Mouse (Mus musculus): Measurements from ENCODE around the gene Aggf1.
"Not testable (repeated sequence)": the region's sequence is repeated elsewhere in the genome, so short reads cannot be mapped to it uniquely, and the experiment has no call there.

Gene Aggf1

DNA sequence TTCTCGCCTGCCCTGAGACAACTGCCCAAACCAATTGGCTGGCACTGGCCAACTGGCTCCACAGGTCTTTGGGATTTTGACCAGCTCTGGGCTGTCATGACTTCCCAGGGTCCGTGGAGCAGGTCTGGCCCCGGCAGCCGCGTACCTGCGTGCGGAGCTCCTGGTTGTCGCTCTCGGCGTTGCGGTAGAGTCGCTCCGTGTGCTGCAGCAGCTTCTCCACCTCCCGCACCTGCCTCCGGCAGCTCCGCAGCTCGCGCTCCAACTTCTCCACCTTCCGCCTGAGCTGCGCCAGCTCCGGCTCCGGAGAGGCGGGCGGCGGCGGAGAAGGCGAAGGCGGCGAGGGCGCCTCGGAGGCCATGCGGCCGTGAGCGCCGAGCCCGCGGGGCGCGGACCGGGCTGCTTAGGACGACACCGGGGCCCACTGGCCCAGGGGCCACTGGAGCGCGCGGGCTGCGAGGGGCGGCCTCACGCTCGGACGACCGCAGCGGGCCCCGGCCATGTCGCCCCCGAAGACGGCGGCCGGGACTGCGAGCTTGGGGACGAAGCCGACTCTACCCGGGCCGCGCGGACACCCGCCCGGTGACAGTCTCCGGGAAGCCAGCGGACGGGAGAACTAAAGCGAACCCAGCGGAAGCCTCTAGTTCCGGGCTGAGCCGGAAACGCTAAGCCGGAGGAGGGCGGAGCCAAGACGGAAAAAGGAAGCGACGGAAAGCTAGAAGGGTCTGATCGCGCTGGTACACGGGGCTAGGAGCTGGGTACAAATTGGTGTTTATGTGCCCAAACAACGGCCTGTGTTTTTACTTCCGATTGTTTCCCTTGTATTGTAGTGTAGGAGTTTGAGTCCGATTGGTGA, at the start of gene Aggf1:
Aggf1 (minus strand) TSS at position 652 of the 853 bp plus-strand sequence.
- peak; percentile 97 for DNase-seq (ENCODE audit: low spot score)

DNA sequence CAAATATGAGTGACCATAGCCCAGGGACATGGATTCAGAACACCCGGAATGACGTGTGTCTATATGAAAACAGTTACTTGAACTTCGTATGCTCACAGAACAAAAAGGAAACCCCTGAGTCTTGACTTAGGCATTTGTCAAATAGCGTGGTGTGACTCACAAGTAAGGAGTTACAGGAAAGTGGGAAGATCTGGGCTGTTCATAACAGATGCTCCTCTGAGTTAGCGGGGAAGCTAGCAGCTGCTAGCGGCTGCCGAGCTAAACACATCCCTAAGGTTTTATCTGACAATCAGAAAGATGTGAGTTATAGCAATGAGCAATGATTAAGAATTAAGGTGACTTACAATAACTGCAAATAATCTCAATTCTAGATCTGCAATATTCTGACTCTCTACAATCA, 49.8 kb upstream of the Aggf1 start:
- DNase-seq (ENCODE audit: low spot score), result no peak

DNA sequence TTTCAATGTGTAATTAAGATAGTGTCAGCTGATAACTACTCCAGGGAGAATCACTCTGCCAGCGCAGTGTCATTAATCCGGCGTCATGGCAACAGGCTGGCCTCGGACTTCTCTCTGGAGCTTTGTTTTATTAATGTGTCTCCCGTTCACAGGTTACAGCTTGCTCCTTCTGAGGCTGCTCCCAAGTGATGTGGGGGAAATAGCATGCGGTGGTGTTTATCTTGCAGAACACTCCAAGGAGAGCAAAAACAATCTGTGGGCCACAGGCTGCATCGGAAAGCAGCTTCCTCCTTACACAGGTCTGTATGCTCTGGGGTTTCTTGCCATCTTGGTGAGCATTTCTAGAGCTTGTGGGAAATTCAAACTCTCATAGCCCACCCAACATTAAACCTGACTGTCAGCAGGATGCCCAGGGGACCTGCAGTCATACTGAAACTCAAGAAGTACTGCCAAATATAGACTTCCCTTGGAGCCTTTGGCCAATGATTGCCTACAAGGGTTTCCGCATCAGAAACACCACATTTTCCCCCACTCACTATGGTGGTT, 44.1 kb upstream of the Aggf1 start:
- DNase-seq (ENCODE audit: low spot score), result peak; percentile 58

DNA sequence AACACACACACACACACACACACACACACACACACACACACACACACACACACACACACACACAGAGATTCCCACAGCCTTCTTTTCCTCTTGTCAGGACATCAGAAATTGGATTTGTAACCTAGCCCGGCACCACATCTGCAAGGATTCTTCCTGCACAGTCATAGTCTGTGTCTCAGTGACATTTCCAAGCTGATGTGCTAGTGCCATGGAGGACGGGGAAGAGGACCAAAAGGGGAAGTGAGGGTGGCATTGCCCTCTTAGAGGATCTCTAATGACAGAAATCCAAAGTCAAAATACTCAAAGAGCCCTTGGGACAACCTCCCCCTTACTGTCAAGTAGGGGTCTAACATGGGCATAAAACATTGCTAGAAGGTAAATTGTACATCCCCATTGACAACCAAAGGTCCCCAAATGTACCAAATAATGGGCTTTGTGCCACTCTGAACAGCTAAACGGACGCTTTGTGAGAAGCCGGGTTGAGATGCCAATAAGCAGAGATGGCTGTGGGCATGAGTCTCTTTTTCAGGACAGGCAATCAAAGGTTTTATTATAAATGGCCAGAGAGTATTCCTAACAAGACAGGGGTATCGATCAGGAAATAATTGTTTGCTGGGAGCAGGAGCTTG, 43.5 kb upstream of the Aggf1 start:
- no peak for DNase-seq (ENCODE audit: low spot score)

DNA sequence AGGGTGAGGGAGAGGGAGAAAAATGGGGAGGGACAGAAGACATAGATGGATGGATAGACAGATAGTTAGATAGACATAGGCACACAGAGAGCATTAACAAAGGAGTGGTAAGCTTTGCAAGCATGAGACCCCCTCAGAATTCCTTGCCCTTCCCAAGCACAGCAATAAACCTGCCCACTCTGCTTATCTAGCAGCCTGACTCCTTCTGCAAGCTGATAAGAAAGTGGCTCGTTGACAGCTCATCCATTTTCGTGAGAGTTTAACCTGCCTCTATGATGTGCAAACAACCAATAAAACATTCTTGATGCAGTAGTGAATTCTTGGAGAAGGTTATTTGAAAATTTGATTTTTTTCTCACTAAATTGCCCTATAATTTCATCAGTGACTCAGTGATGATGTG, 37.1 kb upstream of the Aggf1 start:
- no peak for DNase-seq (ENCODE audit: low spot score)

DNA sequence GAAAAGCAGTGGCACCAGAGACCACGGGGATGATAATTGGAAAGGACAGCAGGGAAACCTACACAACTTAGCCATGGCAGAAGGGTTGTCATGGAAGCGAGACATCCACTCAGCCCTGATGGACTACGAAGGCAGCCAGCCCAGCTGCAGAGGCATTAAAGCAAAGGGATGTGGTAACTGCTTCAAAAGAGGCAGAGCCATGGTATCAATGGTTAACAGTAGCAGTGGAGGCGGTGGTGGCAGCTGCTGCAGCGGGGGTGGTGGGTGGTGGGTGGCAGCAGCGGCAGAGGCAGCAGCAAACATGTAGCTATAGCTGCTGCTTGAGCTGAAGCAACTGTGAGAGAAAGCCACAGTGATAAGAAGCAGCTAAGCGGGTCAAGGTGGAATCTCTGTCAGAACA, 18.1 kb upstream of the Aggf1 start:
- DNase-seq (ENCODE audit: low spot score), result no peak

DNA sequence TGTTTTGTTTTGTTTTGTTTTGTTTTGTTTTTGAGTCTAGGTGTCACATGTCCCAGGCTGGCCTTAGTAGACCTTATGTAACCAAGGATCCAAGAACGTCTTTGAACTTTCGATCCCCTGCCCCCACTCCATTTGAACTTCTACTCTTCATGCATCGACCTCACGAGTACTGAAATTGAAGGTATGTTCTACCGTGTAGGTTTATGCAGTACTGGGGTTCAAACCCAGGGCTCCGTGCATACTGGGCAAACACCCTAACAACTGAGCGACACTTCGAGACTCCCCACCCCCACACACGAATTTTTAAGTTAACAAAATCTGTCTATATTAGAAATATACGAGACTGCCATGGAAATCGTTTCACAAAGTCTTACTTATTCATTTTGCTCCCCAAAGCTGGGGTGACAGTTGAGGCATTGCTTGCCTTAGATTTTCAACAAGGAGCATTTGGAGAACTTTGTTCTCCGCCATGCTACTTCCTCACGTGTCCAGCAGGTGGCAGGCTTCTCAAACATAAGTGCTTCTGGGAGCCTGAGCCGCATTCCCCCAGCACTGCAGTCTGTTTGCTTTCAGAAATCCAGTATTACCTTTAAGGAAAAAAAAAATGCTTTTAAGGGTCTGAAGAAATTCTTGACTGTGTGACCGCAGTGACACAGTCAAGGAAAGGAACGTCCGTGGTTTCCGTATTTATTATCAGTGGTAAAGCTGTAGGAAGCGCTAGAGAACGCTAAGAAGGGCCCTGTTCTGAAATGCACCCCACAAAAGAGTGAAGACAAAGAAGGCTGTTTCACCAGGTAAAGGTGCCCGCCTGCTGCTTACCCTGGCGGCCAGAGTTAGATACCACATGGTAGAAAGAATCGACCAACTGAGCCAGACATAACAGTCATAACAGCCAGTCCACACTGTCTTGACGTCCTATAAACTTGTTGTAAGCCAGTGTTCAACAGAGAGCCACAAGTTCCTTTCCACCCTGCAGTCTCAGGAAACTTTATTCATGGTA, 15.0 kb upstream of the Aggf1 start:
- peak; percentile 91 for DNase-seq (ENCODE audit: low spot score)

- no peak for DNase-seq (ENCODE audit: low spot score)
Measured at GRCm38 (mm10) chr13:95388226-95388625, 13.1 kb upstream of the Aggf1 start.

- no peak for DNase-seq (ENCODE audit: low spot score)
Measured at GRCm38 (mm10) chr13:95382418-95382817, 7.3 kb upstream of the Aggf1 start.

- no peak for DNase-seq (ENCODE audit: low spot score)
Measured at GRCm38 (mm10) chr13:95378696-95379095, 3.5 kb upstream of the Aggf1 start.

- DNase-seq (ENCODE audit: low spot score), result not testable (repeated sequence)
Measured at GRCm38 (mm10) chr13:95376689-95377289, 1.6 kb upstream of the Aggf1 start.

GRCm38 (mm10) chr13:95375554-95375914, 382 bp upstream of the Aggf1 start:
- no peak for DNase-seq (ENCODE audit: low spot score)

DNA sequence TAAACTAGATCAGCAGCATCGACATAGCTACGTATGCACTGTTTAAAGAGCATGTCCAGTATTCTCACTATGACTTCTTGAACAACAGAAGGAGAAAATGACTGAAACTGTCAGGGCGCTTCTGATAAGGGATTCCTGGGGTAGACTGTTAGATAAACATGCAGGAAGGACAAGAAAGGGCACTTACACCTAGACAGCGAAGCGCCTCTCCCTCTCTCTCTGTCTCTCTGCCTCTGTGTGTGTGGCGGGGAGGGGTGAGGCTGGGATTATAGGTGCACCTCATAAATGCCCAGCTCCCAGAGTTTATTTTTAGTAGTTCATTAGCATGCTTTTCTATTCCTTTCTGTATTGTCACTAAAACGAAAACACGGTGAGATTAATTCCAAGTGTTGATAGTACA, 8.8 kb downstream of the Aggf1 start:
- no peak for DNase-seq (ENCODE audit: low spot score)

DNA sequence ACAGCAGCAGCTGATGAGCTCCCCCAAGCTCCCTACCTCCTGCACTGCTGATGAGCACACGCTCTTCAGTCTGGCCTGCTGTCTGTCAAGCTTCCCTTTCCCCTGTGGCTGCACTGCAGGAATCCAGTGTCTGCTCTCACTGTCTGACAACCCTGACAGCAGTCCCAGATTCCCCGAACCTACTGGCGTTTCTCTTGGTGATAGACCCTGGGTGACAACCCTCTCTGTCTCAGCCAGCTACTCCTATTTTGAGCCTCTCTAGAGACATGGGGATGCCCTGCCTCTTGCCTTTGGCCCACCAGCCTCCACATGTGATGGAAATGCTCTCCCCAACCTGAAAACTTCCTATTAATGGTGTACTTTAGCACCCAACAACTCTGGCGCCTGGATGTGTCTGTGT, 11.7 kb downstream of the Aggf1 start:
- no peak for DNase-seq (ENCODE audit: low spot score)

- no peak for DNase-seq (ENCODE audit: low spot score)
Measured at GRCm38 (mm10) chr13:95358223-95358622, 16.9 kb downstream of the Aggf1 start.

- peak; percentile 22 for DNase-seq (ENCODE audit: low spot score)
Measured at GRCm38 (mm10) chr13:95348476-95348875, 26.7 kb downstream of the Aggf1 start.

DNA sequence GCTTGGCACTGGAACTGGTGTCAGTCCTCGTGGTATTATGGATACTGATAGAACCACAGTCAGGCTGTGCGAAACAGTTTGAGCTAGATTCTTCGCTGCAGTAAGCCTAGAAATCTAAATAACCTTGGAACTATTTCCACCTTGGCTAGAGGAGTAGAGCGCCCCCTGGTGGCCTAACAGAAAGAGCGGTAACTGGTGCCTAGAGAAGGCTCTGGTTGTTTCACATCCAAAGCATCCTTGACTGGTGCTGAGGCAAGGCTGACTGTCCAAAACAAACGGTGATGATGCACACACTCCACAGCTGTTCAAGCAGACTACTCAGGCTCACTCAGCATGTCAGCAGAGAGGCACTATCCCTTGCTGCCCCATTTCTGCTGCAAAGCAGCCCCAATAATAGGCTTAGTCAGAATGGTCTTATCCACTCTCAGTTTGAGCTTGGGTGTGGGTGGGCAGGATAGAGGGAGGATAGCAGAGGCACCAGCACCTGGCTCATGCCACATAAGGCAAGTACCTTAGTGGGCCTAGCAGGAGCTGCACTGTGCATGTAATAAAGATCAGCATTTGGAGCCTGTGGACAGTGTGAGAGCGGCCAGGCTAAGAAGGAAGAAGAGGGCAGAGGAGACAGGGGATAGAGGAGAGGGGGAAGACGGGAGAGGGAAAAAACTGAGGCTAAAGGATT, 28.0 kb downstream of the Aggf1 start:
- peak; percentile 86 for DNase-seq (ENCODE audit: low spot score)

DNA sequence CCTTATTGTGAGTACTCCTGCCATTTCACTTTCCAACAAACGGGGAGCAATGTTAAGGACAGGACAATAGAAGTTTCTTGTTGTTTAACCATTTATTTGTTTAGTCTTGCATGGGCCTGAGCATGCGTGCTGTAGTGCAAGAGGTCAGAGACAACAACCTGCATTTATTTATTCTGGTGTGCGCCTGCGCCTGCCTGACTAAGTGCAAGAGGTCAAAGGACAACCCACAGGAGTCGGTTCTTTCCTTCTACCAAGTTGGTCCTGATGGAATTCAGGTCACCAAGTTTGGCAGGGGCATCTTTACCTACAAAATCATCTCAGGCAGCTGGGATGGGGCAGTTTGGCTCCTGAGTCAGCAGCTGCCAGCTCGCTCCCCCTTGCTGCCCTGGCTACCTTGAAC, 29.3 kb downstream of the Aggf1 start:
- DNase-seq (ENCODE audit: low spot score), result no peak

DNA sequence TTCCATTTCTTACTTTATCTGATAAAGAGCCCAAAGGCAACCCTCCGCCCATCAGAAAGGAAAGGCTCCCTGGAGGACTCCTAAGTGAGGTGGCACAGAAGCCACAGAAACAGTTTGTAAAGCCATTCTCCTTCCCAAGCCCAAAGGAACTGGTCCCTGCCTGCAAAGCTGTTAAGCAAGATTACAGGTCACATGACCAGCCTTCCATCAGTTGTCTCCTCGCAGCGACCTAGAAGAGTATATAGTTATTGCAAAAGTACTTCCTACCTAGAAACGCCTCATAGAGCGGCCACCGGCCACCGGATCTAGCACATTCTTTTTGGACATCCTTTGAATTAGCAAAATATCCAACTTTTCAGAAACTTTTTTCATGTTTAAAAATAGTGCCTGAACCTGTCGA, 31.7 kb downstream of the Aggf1 start:
- no peak for DNase-seq (ENCODE audit: low spot score)

GRCm38 (mm10) chr13:95336122-95336677, 39.0 kb downstream of the Aggf1 start:
- DNase-seq (ENCODE audit: low spot score), result no peak

Measured in embryo, embryonic 10 days (tissue).